In genomic region chr4:104678234-104678633, GRCm38 (mm10) we compare ENCODE assay signal across 19 mouse cellular contexts.
DNase-seq lines count a peak whose midpoint lies in the region; ATAC-seq and TF ChIP-seq lines count a peak whose summit lies in the region.
"Had no signal": no experiment of that assay in that cellular context is flagged by ENCODE, and none has a peak within 500 bp of the region (broad histone marks: within the 10 kb centered on the region; RNA-seq: fewer than 3 reads in every experiment).

No protein-coding gene starts in this region.

- no peak for TF ChIP-seq CTCF in midbrain, postnatal 0 days (IDR thresholded peaks at IDR 0.05)

- no peak overlapping the region for H3K4me2 ChIP-seq in midbrain, embryonic 14.5 days (ENCODE audit: low read length)
- no peak overlapping the region for H3K4me2 ChIP-seq in midbrain, postnatal 0 days (ENCODE audit: low read depth, low read length, poor library complexity, severe bottlenecking)
- H3K4me2 ChIP-seq in forebrain, embryonic 16.5 days (ENCODE audit: low read length) = no peak overlapping the region
- H3K4me2 ChIP-seq: embryonic facial prominence, embryonic 12.5 days; heart, embryonic 15.5 days; liver, embryonic 13.5 days; midbrain, embryonic 12.5 days had no signal

- H3K4me3 ChIP-seq in midbrain, embryonic 14.5 days (replicated peaks; ENCODE audit: low read depth, low read length) = no peak overlapping the region
- no peak overlapping the region for H3K4me3 ChIP-seq in midbrain, postnatal 0 days (ENCODE audit: low read depth, low read length)
- H3K4me3 ChIP-seq in forebrain, embryonic 16.5 days (replicated peaks; ENCODE audit: low read length) = no peak overlapping the region
- H3K4me3 ChIP-seq: embryonic facial prominence, embryonic 12.5 days; gastrocnemius, adult 2 months; heart, embryonic 15.5 days; liver, embryonic 13.5 days; midbrain, embryonic 12.5 days had no signal

- ATAC-seq in midbrain, embryonic 14.5 days (ENCODE audit: low FRiP score, low TSS enrichment) = no peak
- no peak for ATAC-seq in midbrain, postnatal 0 days (ENCODE audit: low FRiP score)
- peak; percentile 79 for ATAC-seq in forebrain, embryonic 16.5 days
- ATAC-seq: Patski had no signal

- 0 out of 2 replicates have a peak overlapping the region, but pooled peaks have one; percentile 0 for H3K27ac ChIP-seq in midbrain, embryonic 14.5 days (replicated peaks; ENCODE audit: low read depth, low read length)
- no peak overlapping the region for H3K27ac ChIP-seq in midbrain, postnatal 0 days (ENCODE audit: low read depth, low read length)
- 0 out of 2 replicates have a peak overlapping the region, but pooled peaks have one; percentile 4 for H3K27ac ChIP-seq in forebrain, embryonic 16.5 days (ENCODE audit: low read length)
- H3K27ac ChIP-seq: embryonic facial prominence, embryonic 12.5 days; gastrocnemius, adult 2 months; heart, embryonic 15.5 days; liver, embryonic 13.5 days; midbrain, embryonic 12.5 days had no signal

- H3K9me3 ChIP-seq in midbrain, embryonic 14.5 days (ENCODE audit: control insufficient read depth, low read length) = no peaks in the 10 kb centered on the region
- no peaks in the 10 kb centered on the region for H3K9me3 ChIP-seq in midbrain, postnatal 0 days (ENCODE audit: low read length)
- no peaks in the 10 kb centered on the region for H3K9me3 ChIP-seq in forebrain, embryonic 16.5 days (ENCODE audit: control insufficient read depth, low read length)
- H3K9me3 ChIP-seq: embryonic facial prominence, embryonic 12.5 days; heart, embryonic 15.5 days; liver, embryonic 13.5 days; midbrain, embryonic 12.5 days had no signal

- no peaks in the 10 kb centered on the region for H3K4me1 ChIP-seq in midbrain, embryonic 14.5 days (ENCODE audit: control insufficient read depth, insufficient read depth, low read length)
- H3K4me1 ChIP-seq in midbrain, postnatal 0 days (ENCODE audit: insufficient read depth, low read length) = no peaks in the 10 kb centered on the region
- H3K4me1 ChIP-seq in forebrain, embryonic 16.5 days (replicated peaks; ENCODE audit: control insufficient read depth, insufficient read depth, low read length) = peaks cover 11% of the 10 kb centered on the region
- H3K4me1 ChIP-seq: embryonic facial prominence, embryonic 12.5 days; heart, embryonic 15.5 days; liver, embryonic 13.5 days had no signal

- H3K36me3 ChIP-seq in midbrain, embryonic 14.5 days (ENCODE audit: control insufficient read depth, insufficient read depth, low read length) = no peaks in the 10 kb centered on the region; the same call in 1 of the 2 replicates
- H3K36me3 ChIP-seq in midbrain, postnatal 0 days (ENCODE audit: insufficient read depth, low read length) = no peaks in the 10 kb centered on the region
- no peaks in the 10 kb centered on the region for H3K36me3 ChIP-seq in forebrain, embryonic 16.5 days (ENCODE audit: control insufficient read depth, insufficient read depth)
- H3K36me3 ChIP-seq: embryonic facial prominence, embryonic 12.5 days; heart, embryonic 15.5 days; liver, embryonic 13.5 days; midbrain, embryonic 12.5 days had no signal

- 81% methylated on average over 7 of the region's 7 CpGs for WGBS in midbrain, embryonic 14.5 days
- 85% methylated on average over 7 of the region's 7 CpGs for WGBS in midbrain, postnatal 0 days
- 57% methylated on average over 7 of the region's 7 CpGs for WGBS in forebrain, embryonic 16.5 days

- no peaks in the 10 kb centered on the region for H3K27me3 ChIP-seq in midbrain, embryonic 14.5 days (ENCODE audit: control insufficient read depth, insufficient read depth, low read length)
- no peaks in the 10 kb centered on the region for H3K27me3 ChIP-seq in midbrain, postnatal 0 days (ENCODE audit: insufficient read depth, low read length)
- no peaks in the 10 kb centered on the region for H3K27me3 ChIP-seq in forebrain, embryonic 16.5 days (replicated peaks; ENCODE audit: control insufficient read depth, insufficient read depth, low read length)
- H3K27me3 ChIP-seq: embryonic facial prominence, embryonic 12.5 days; heart, embryonic 15.5 days; liver, embryonic 13.5 days; midbrain, embryonic 12.5 days had no signal

- peak; percentile 38 for DNase-seq in layer of hippocampus, adult 11-12 months (ENCODE audit: low spot score)
- no peak for DNase-seq in layer of hippocampus, postnatal 10 days (ENCODE audit: low spot score in 2 of 2)
- DNase-seq in midbrain, embryonic 14.5 days = no peak
- DNase-seq in midbrain, postnatal 0 days (ENCODE audit: low spot score) = no peak
- no peak for DNase-seq in urinary bladder, adult 18-20 months (ENCODE audit: low spot score in 2 of 2)
- no peak for DNase-seq in thymus, postnatal 25 days
- DNase-seq: adrenal gland, postnatal 25 days; cerebellum, adult 8-10 months; gastrocnemius, adult 2 months; heart, adult 18-20 months; kidney, adult 2 months; kidney, postnatal 4 days; liver, embryonic 13.5 days; thymus, postnatal 4 days had no signal

- no peak overlapping the region for H3K9ac ChIP-seq in midbrain, embryonic 14.5 days (replicated peaks; ENCODE audit: low read length)
- no peak overlapping the region for H3K9ac ChIP-seq in midbrain, postnatal 0 days (replicated peaks; ENCODE audit: low read length, poor library complexity, severe bottlenecking)
- no peak overlapping the region for H3K9ac ChIP-seq in forebrain, embryonic 16.5 days (replicated peaks; ENCODE audit: low read depth, low read length)
- H3K9ac ChIP-seq: embryonic facial prominence, embryonic 12.5 days; heart, embryonic 15.5 days; liver, embryonic 13.5 days; midbrain, embryonic 12.5 days had no signal
